Mouse (Mus musculus) hindbrain, embryonic 11.5 days (tissue): ENCODE measurements around the gene Aldh16a1. TPM values are rescaled to one million over a fixed set of nuclear protein-coding genes. Genes with fewer than 3 reads are reported as not detected.
A peak's percentile ranks its signal among the peaks of the same experiment; 100 is the strongest.

Experiments
- ATAC-seq: fragments of 200-750 bp; cut with Nextera tagmentation; 2 replicates; pipeline ENCODE4 v1.8.0; 2017; ENCODE audit warnings: mild to moderate bottlenecking, moderate TSS enrichment, moderate library complexity; ENCODE audit not compliant: low FRiP score
- DNase-seq: peaks from one replicate; pipeline ENCODE4 v3.0.0-alpha.2; 2015; ENCODE audit warnings: low spot score
- H3K27ac ChIP-seq: fragments of 300-500 bp; sonication (generic); 2 replicates; pipeline ENCODE4 v1.5.1; 2014; ENCODE audit warnings: mild to moderate bottlenecking, low read depth, low read length
- H3K27me3 ChIP-seq: fragments of 300-500 bp; sonication (generic); 2 replicates; pipeline ENCODE4 v1.6.1; 2014; ENCODE audit warnings: mild to moderate bottlenecking, low read length, moderate library complexity, mixed read lengths; ENCODE audit not compliant: control insufficient read depth, insufficient read depth
- H3K36me3 ChIP-seq: fragments of 300-500 bp; sonication (generic); 2 replicates; pipeline ENCODE4 v1.6.1; 2014; ENCODE audit warnings: mild to moderate bottlenecking, low read length, moderate library complexity, mixed read lengths; ENCODE audit not compliant: control insufficient read depth, insufficient read depth
- H3K4me1 ChIP-seq: fragments of 300-500 bp; sonication (generic); replicated peaks from 2 replicates; pipeline ENCODE4 v1.6.1; 2014; ENCODE audit warnings: low read length, mixed read lengths; ENCODE audit not compliant: control insufficient read depth, insufficient read depth
- H3K4me2 ChIP-seq: fragments of 300-500 bp; sonication (generic); replicated peaks from 2 replicates; pipeline ENCODE4 v1.6.1; 2014; ENCODE audit warnings: mild to moderate bottlenecking, low read depth, low read length
- H3K4me3 ChIP-seq: fragments of 300-500 bp; sonication (generic); 2 replicates; pipeline ENCODE4 v1.5.1; 2014; ENCODE audit warnings: low read depth, low read length
- H3K9ac ChIP-seq: fragments of 300-500 bp; sonication (generic); 2 replicates; pipeline ENCODE4 v1.6.1; 2014; ENCODE audit warnings: low read depth, low read length
- H3K9me3 ChIP-seq: fragments of 300-500 bp; sonication (generic); 2 replicates; pipeline ENCODE4 v1.6.1; 2016; ENCODE audit warnings: low read length; ENCODE audit not compliant: control insufficient read depth
- WGBS: fragments of 180-500 bp; shearing (Covaris S2); extraction: QIAGEN DNeasy Blood & Tissue Kit; methylation state at CpG from one replicate; pipeline ENCODE4 v1.1.7; 2014; 5-methylcytosine and 5-hydroxymethylcytosine counted together
- polyA plus RNA-seq: library from polyadenylated mRNA; unstranded; fragments of >200 nt; fragmentation: Nextera tagmentation; extraction: Ambion mirVana; gene quantifications from 2 replicates; pipeline ENCODE4 v1.2.1, GENCODE M21; 2014

Aldh16a1 gene
- 20.8 and 28.6 TPM in 2 replicates for polyA plus RNA-seq

GRCm38 (mm10) chr7:45154096-45154992 lies at the start of gene Aldh16a1, which contains the start of gene Pih1d1:
Aldh16a1 (minus strand) TSS chr7:45154584.
Pih1d1 (plus strand) TSS chr7:45154303.
- peak within 1 kb of the TSS; percentile 80 for H3K27ac ChIP-seq
- DNase-seq (peak; percentile 99), ATAC-seq (peak; percentile 96)
- H3K36me3 ChIP-seq, result 0 out of 2 replicates have a peak, but pooled peaks cover 2% of the 10 kb centered on the region
- H3K4me3 ChIP-seq, result peak within 1 kb of the TSS; percentile 65
- peaks cover 2% of the 10 kb centered on the region; the same call in 1 of the 2 replicates for H3K4me1 ChIP-seq
- H3K27me3 ChIP-seq, result no peaks in the 10 kb centered on the region
- 5% methylated on average over 68 of the region's 69 CpGs for WGBS
- H3K4me2 ChIP-seq, result peak within 1 kb of the TSS; percentile 74
- peak within 1 kb of the TSS; percentile 91 for H3K9ac ChIP-seq
- no peaks in the 10 kb centered on the region for H3K9me3 ChIP-seq

DNA sequence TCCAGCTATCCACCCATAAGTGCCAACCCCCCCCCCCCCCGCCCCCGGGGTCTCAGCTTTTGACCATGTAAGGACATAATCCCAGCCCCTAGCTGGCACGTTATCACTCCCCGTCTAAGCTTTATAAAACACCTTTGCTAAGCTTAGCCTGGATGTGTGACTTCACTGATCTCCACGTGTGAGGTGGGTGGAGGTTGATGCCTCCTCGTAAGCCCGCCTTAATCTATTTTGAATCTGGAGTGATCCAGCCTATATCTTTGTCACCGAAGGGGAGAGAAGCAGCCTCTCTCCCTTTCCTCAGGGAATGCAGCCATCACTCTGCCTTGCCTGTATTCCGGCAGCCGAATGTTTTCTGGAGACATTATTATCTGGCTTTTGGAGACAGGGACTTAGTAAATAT lies 48.3 kb upstream of the Aldh16a1 start:
- ATAC-seq (no peak), DNase-seq (no peak)
- H3K4me3 ChIP-seq, result no peak overlapping the region
- H3K9ac ChIP-seq, result no peak overlapping the region
- no peak overlapping the region for H3K4me2 ChIP-seq
- no peaks in the 10 kb centered on the region for H3K9me3 ChIP-seq
- WGBS, result 63% methylated on average over 10 of the region's 10 CpGs
- H3K4me1 ChIP-seq, result no peaks in the 10 kb centered on the region
- H3K27ac ChIP-seq, result no peak overlapping the region
- H3K27me3 ChIP-seq, result peaks cover 4% of the 10 kb centered on the region
- no peaks in the 10 kb centered on the region for H3K36me3 ChIP-seq

DNA sequence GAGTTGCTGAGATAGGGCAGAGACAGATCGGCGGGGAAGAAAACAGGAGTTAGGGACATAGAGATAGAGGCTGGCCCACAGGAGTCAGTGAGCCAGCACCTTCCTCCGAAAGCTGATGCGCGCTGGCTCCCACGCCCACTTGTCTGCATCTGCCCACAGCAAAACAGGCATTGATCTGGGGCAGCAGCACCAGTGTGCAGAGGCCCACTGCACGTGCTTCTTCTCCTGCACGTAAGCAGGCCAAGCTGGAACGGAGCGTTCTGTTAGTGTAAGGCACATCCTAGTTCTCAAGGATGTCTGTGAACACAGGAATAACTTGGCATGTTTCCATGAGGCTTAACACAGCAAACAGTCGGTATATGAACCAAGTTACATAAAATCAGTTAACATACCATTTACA lies 44.6 kb upstream of the Aldh16a1 start:
- Histone ChIP-seq H3K9ac (no peak overlapping the region), H3K9me3 (no peaks in the 10 kb centered on the region), H3K27me3 (peaks cover 4% of the 10 kb centered on the region), H3K36me3 (no peaks in the 10 kb centered on the region), H3K27ac (no peak overlapping the region), H3K4me2 (no peak overlapping the region), H3K4me1 (no peaks in the 10 kb centered on the region), H3K4me3 (no peak overlapping the region)
- ATAC-seq, result no peak
- DNase-seq, result no peak
- 89% methylated on average over 11 of the region's 11 CpGs for WGBS

- peaks cover 4% of the 10 kb centered on the region for H3K27me3 ChIP-seq
- peak; percentile 77 for DNase-seq
- no peak overlapping the region for H3K4me3 ChIP-seq
- H3K36me3 ChIP-seq, result no peaks in the 10 kb centered on the region
- H3K4me2 ChIP-seq, result no peak overlapping the region
- 18% methylated on average over 5 of the region's 5 CpGs for WGBS
- H3K27ac ChIP-seq, result no peak overlapping the region
- H3K4me1 ChIP-seq, result no peaks in the 10 kb centered on the region
- no peaks in the 10 kb centered on the region for H3K9me3 ChIP-seq
- H3K9ac ChIP-seq, result no peak overlapping the region
- ATAC-seq, result peak; percentile 47
Observed at GRCm38 (mm10) chr7:45198435-45198834, 44.1 kb upstream of the Aldh16a1 start.

- no peak for ATAC-seq
- no peak overlapping the region for H3K4me2 ChIP-seq
- no peak overlapping the region for H3K27ac ChIP-seq
- no peaks in the 10 kb centered on the region for H3K27me3 ChIP-seq
- WGBS, result 71% methylated on average over 5 of the region's 5 CpGs
- no peaks in the 10 kb centered on the region for H3K4me1 ChIP-seq
- DNase-seq, result no peak
- H3K9me3 ChIP-seq, result no peaks in the 10 kb centered on the region
- no peak overlapping the region for H3K4me3 ChIP-seq
- H3K9ac ChIP-seq, result no peak overlapping the region
- no peaks in the 10 kb centered on the region for H3K36me3 ChIP-seq
Observed at GRCm38 (mm10) chr7:45196994-45197393, 42.6 kb upstream of the Aldh16a1 start.

GRCm38 (mm10) chr7:45196176-45196535 lies 41.8 kb upstream of the Aldh16a1 start:
- Histone ChIP-seq H3K9ac (no peak overlapping the region), H3K4me2 (no peak overlapping the region), H3K36me3 (no peaks in the 10 kb centered on the region), H3K4me3 (no peak overlapping the region), H3K27ac (no peak overlapping the region), H3K9me3 (no peaks in the 10 kb centered on the region), H3K27me3 (no peaks in the 10 kb centered on the region), H3K4me1 (no peaks in the 10 kb centered on the region)
- ATAC-seq (no peak), DNase-seq (no peak)
- 82% methylated on average over 4 of the region's 4 CpGs for WGBS

GRCm38 (mm10) chr7:45195341-45196175 lies 41.2 kb upstream of the Aldh16a1 start:
- 55% methylated on average over 13 of the region's 13 CpGs for WGBS
- H3K9me3 ChIP-seq, result no peaks in the 10 kb centered on the region
- no peak overlapping the region for H3K27ac ChIP-seq
- H3K4me1 ChIP-seq, result no peaks in the 10 kb centered on the region
- no peak overlapping the region for H3K4me3 ChIP-seq
- no peak for DNase-seq
- no peak for ATAC-seq
- no peaks in the 10 kb centered on the region for H3K36me3 ChIP-seq
- H3K27me3 ChIP-seq, result no peaks in the 10 kb centered on the region
- H3K4me2 ChIP-seq, result no peak overlapping the region
- H3K9ac ChIP-seq, result no peak overlapping the region

DNA sequence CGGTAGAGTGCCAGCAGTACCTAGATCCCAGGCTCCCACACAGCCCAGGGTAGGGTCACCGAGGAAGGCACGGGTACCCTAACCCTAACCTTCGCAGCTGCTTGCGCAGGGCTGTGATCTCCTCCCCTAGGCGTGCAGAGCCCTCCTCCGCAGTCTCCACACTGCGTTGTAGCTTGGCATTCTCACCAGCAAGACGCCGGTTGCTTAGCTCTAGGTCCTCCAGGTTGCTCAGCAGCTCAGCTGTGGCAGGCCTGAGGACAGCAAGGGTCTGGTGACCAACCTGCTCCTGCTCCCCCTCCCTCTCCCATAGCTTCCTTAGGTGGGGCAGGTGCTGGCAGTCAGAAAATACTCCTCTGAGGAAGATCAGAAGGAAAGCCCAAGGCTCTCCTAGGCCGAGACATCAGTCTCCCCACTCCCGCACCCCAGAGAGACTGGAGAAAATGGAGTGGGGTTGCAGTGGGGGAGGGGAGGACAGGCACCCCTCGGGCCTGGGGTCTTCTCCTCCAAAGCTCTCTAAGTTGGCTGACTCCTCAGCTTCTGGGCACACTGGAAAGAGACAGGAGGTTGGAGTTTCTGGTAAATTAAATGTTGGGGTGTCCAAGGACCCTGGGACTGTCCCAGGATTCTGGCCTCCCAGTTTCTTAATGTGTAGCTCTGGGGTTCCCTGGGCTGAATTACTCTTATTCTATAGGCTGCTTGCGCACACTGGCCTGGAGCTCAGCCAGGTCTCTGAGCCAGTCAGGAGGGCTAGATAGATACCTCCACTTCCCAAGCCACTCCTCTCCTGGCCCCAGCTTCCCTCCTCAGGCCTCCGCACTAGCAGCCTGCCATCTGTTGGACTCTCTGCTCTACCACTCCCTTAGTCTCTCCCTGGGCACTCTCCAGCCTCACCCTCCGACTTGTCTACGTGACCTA lies 39.7 kb upstream of the Aldh16a1 start:
- 0 out of 2 replicates have a peak, but pooled peaks cover 2% of the 10 kb centered on the region for H3K27me3 ChIP-seq
- no peak overlapping the region for H3K4me3 ChIP-seq
- DNase-seq (no peak), ATAC-seq (no peak)
- no peaks in the 10 kb centered on the region for H3K4me1 ChIP-seq
- no peaks in the 10 kb centered on the region for H3K9me3 ChIP-seq
- no peak overlapping the region for H3K9ac ChIP-seq
- H3K27ac ChIP-seq, result no peak overlapping the region
- H3K4me2 ChIP-seq, result no peak overlapping the region
- H3K36me3 ChIP-seq, result no peaks in the 10 kb centered on the region
- 75% methylated on average over 17 of the region's 17 CpGs for WGBS
